Mouse (Mus musculus) lung, adult 2 months (tissue): ENCODE results near the gene Parpbp. TPM values are rescaled to one million over a fixed set of nuclear protein-coding genes. Genes with fewer than 3 reads are reported as not detected.

Source experiments
- DNase-seq: peaks from one replicate; pipeline ENCODE4 v3.0.0; 2022
- H3K4me1 ChIP-seq: fragments of 200-500 bp; 2 replicates; pipeline ENCODE4 v1.6.1; 2011; ENCODE audit warnings: low read length; ENCODE audit not compliant: control insufficient read depth, insufficient read depth
- H3K4me3 ChIP-seq: fragments of 200-500 bp; replicated peaks from 2 replicates; pipeline ENCODE3; 2011; ENCODE audit warnings: low read depth, mild to moderate bottlenecking, control low read depth, low read length; ENCODE audit errors: extremely low read depth
- CTCF ChIP-seq: fragments of 200-500 bp; IDR thresholded peaks from 2 replicates; pipeline ENCODE4 v1.5.1; 2011; ENCODE audit warnings: mild to moderate bottlenecking, low read length, control low read depth; ENCODE audit not compliant: insufficient read depth
- POLR2A ChIP-seq: fragments of 200-500 bp; IDR thresholded peaks from 2 replicates; pipeline ENCODE4 v1.6.1; 2011; ENCODE audit warnings: low read depth, mild to moderate bottlenecking, control low read depth, low read length, borderline replicate concordance; ENCODE audit errors: extremely low read depth
- WGBS: fragments of 180-500 bp; shearing (Covaris S2); methylation state at CpG from one replicate; pipeline ENCODE4 v1.1.7; 2018; 5-methylcytosine and 5-hydroxymethylcytosine counted together
- polyA plus RNA-seq: library from polyadenylated mRNA; depleted of rRNA; stranded (reverse); fragments of >200 nt; gene quantifications from 2 replicates; pipeline ENCODE4 v1.2.3, GENCODE M21; 2012

The Parpbp gene
- polyA plus RNA-seq, 1 experiment, result 0.24 TPM

GRCm38 (mm10) chr10:88113290-88113689 is 33.5 kb downstream of the Parpbp start:
- no peak for DNase-seq
- Histone ChIP-seq H3K4me1 (no peaks in the 10 kb centered on the region), H3K4me3 (no peak overlapping the region)
- TF ChIP-seq POLR2A (no peak), CTCF (no peak)
- 78% methylated on average over 2 of the region's 2 CpGs for WGBS

GRCm38 (mm10) chr10:88106169-88106568 is 40.6 kb downstream of the Parpbp start:
- TF ChIP-seq CTCF, result no peak
- TF ChIP-seq POLR2A, result no peak
- no peak for DNase-seq
- WGBS, result 82% methylated on average over 2 of the region's 2 CpGs
- Histone ChIP-seq H3K4me1 (no peaks in the 10 kb centered on the region), H3K4me3 (no peak overlapping the region)

- WGBS, result 65% methylated on average over 5 of the region's 5 CpGs
- TF ChIP-seq CTCF (no peak), POLR2A (no peak)
Measured at GRCm38 (mm10) chr10:88090772-88091171, 56.0 kb downstream of the Parpbp start, which contains the start of gene Pmch. Gene Pmch, plus strand, starts transcription at chr10:88091072.

GRCm38 (mm10) chr10:88067377-88067776 is 79.4 kb downstream of the Parpbp start:
- no peak for DNase-seq
- H3K4me1 ChIP-seq, result no peaks in the 10 kb centered on the region
- no peak overlapping the region for H3K4me3 ChIP-seq
- TF ChIP-seq POLR2A (no peak), CTCF (no peak)
- WGBS, result 72% methylated on average over 3 of the region's 3 CpGs

More at GRCm38 (mm10) chr10:88090772-88091171, 56.0 kb downstream of the Parpbp start, which contains the start of gene Pmch:
- Histone ChIP-seq H3K4me3 (no peak within 1 kb of the TSS), H3K4me1 (no peaks in the 10 kb centered on the region)
- DNase-seq, result no peak

- Histone ChIP-seq H3K4me1 (no peaks in the 10 kb centered on the region), H3K4me3 (no peak overlapping the region)
- WGBS, result 47% methylated on average over 2 of the region's 2 CpGs
- DNase-seq, result no peak
- TF ChIP-seq POLR2A (no peak), CTCF (no peak)
Measured at GRCm38 (mm10) chr10:88064872-88065271, 81.9 kb downstream of the Parpbp start.

- Histone ChIP-seq H3K4me3 (no peak overlapping the region), H3K4me1 (no peaks in the 10 kb centered on the region)
- no peak for DNase-seq
- TF ChIP-seq CTCF (no peak), POLR2A (no peak)
- 92% methylated on average over 4 of the region's 4 CpGs for WGBS
Measured at GRCm38 (mm10) chr10:88063436-88063835, 83.3 kb downstream of the Parpbp start.

- peak; percentile 9 for DNase-seq
- H3K4me3 ChIP-seq, result no peak overlapping the region
- H3K4me1 ChIP-seq, result no peaks in the 10 kb centered on the region
- TF ChIP-seq CTCF, result no peak
- no peak for TF ChIP-seq POLR2A
- WGBS, result 45% methylated on average over 14 of the region's 14 CpGs
Measured at GRCm38 (mm10) chr10:88056950-88057649, 89.6 kb downstream of the Parpbp start.

- no peak overlapping the region for H3K4me3 ChIP-seq
- no peak for TF ChIP-seq POLR2A
- DNase-seq, result no peak
- no peaks in the 10 kb centered on the region for H3K4me1 ChIP-seq
- WGBS, result 56% methylated on average over 14 of the region's 14 CpGs
Measured at GRCm38 (mm10) chr10:88054233-88054985, 92.3 kb downstream of the Parpbp start.

- WGBS, result 64% methylated on average over 11 of the region's 11 CpGs
- Histone ChIP-seq H3K4me1 (no peaks in the 10 kb centered on the region), H3K4me3 (no peak overlapping the region)
- no peak for DNase-seq
- TF ChIP-seq CTCF (no peak), POLR2A (no peak)
Measured at GRCm38 (mm10) chr10:88046098-88046771, 100.5 kb downstream of the Parpbp start.
